Comparison of ENCODE assay signal across 18 mouse cellular contexts in genomic region chr13:69033532-69033931, GRCm38 (mm10). TPM values are rescaled to one million over a fixed set of nuclear protein-coding genes. Genes with fewer than 3 reads are reported as not detected.
DNase-seq lines count a peak whose midpoint lies in the region; ATAC-seq and TF ChIP-seq lines count a peak whose summit lies in the region.
"Had no signal": no experiment of that assay in that cellular context is flagged by ENCODE, and none has a peak within 500 bp of the region (broad histone marks: within the 10 kb centered on the region; RNA-seq: fewer than 3 reads in every experiment).

No protein-coding gene starts in this region.

- 66% methylated on average over 7 of the region's 7 CpGs for whole genome bisulfite sequencing in lung, adult 2 months
- 52% methylated on average over 7 of the region's 7 CpGs for WGBS in lung, postnatal 0 days
- 82% methylated on average over 7 of the region's 7 CpGs for WGBS in cerebellum, adult 2 months

- TF ChIP-seq POLR2A in lung, adult 2 months (IDR thresholded peaks at IDR 0.05; ENCODE audit: borderline replicate concordance, extremely low read depth, low read depth, low read length): no peak
- TF ChIP-seq POLR2A in cerebellum, adult 2 months (IDR thresholded peaks at IDR 0.05; ENCODE audit: borderline replicate concordance, insufficient read depth, low read length): no peak

- no peak overlapping the region for H3K4me3 ChIP-seq in lung, adult 2 months (replicated peaks; ENCODE audit: extremely low read depth, low read depth, low read length)
- H3K4me3 ChIP-seq in lung, postnatal 0 days (ENCODE audit: low read depth, low read length): no peak overlapping the region
- no peak overlapping the region for H3K4me3 ChIP-seq in cerebellum, adult 2 months (replicated peaks; ENCODE audit: insufficient read depth, low read depth, low read length)
- H3K4me3 ChIP-seq: embryonic facial prominence, embryonic 10.5 days; forebrain, embryonic 13.5 days; heart, adult 2 months; hindbrain, embryonic 10.5 days had no signal

- no peaks in the 10 kb centered on the region for H3K4me1 ChIP-seq in lung, adult 2 months (ENCODE audit: control insufficient read depth, insufficient read depth, low read length)
- no peaks in the 10 kb centered on the region for H3K4me1 ChIP-seq in lung, postnatal 0 days (ENCODE audit: insufficient read depth, low read depth, low read length)
- H3K4me1 ChIP-seq in cerebellum, adult 2 months (ENCODE audit: control insufficient read depth, insufficient read depth, low read length): no peaks in the 10 kb centered on the region
- H3K4me1 ChIP-seq: embryonic facial prominence, embryonic 10.5 days; forebrain, embryonic 13.5 days; hindbrain, embryonic 10.5 days had no signal

- H3K4me2 ChIP-seq in lung, postnatal 0 days (replicated peaks; ENCODE audit: low read depth, low read length): no peak overlapping the region
- H3K4me2 ChIP-seq: forebrain, embryonic 13.5 days; heart, embryonic 11.5 days had no signal

- no peak for TF ChIP-seq CTCF in lung, adult 2 months (IDR thresholded peaks at IDR 0.05; ENCODE audit: insufficient read depth, low read length)
- no peak for TF ChIP-seq CTCF in lung, postnatal 0 days (IDR thresholded peaks at IDR 0.05)
- TF ChIP-seq CTCF in cerebellum, adult 2 months (IDR thresholded peaks at IDR 0.05; ENCODE audit: borderline replicate concordance, insufficient read depth, low read depth, low read length): no peak

- no peak overlapping the region for H3K27ac ChIP-seq in lung, postnatal 0 days (ENCODE audit: low read length)
- H3K27ac ChIP-seq in cerebellum, adult 2 months (ENCODE audit: insufficient read depth, low read length): no peak overlapping the region
- H3K27ac ChIP-seq: embryonic facial prominence, embryonic 10.5 days; forebrain, embryonic 13.5 days; heart, adult 2 months; hindbrain, embryonic 10.5 days had no signal

- TF ChIP-seq EP300 in lung, postnatal 0 days (IDR thresholded peaks at IDR 0.05): peak; percentile 91

- H3K27me3 ChIP-seq in lung, postnatal 0 days (replicated peaks; ENCODE audit: insufficient read depth, low read length): no peaks in the 10 kb centered on the region
- no peaks in the 10 kb centered on the region for H3K27me3 ChIP-seq in cerebellum, adult 2 months (ENCODE audit: control insufficient read depth, insufficient read depth, low read length)
- H3K27me3 ChIP-seq: forebrain, embryonic 13.5 days had no signal

- H3K9ac ChIP-seq in lung, postnatal 0 days (replicated peaks; ENCODE audit: low read depth): no peak overlapping the region
- H3K9ac ChIP-seq: forebrain, embryonic 13.5 days; forebrain, postnatal 0 days had no signal

- ATAC-seq in lung, postnatal 0 days: peak; percentile 93
- ATAC-seq: forebrain, embryonic 13.5 days; forebrain, postnatal 0 days had no signal

- no peaks in the 10 kb centered on the region for H3K36me3 ChIP-seq in lung, postnatal 0 days (ENCODE audit: insufficient read depth, low read length)
- H3K36me3 ChIP-seq: embryonic facial prominence, embryonic 10.5 days; hindbrain, embryonic 10.5 days had no signal

- peak; percentile 9 to 25 for DNase-seq in lung, adult 18-20 months
- no peak for DNase-seq in lung, adult 2 months
- peak; percentile 94 for DNase-seq in lung, postnatal 0 days (ENCODE audit: low spot score)
- peak; percentile 15 for DNase-seq in lung, postnatal 36 days
- no peak for DNase-seq in spleen, postnatal 4 days (ENCODE audit: low spot score in 2 of 2)
- no peak for DNase-seq in cerebellum, adult 2 months
- DNase-seq in c-Kit-positive CD71-positive TER-119-positive erythroid progenitor cells, embryonic 14.5 days (ENCODE audit: low spot score): no peak
- DNase-seq: adrenal gland, postnatal 10 days; cerebellum, adult 18-20 months; cerebellum, postnatal 10 days; forebrain, postnatal 0 days; gastrocnemius, postnatal 14 days; heart, adult 2 months had no signal

- no peaks in the 10 kb centered on the region for H3K9me3 ChIP-seq in lung, postnatal 0 days (ENCODE audit: low read length)
- H3K9me3 ChIP-seq: embryonic facial prominence, embryonic 10.5 days; forebrain, embryonic 13.5 days; hindbrain, embryonic 10.5 days had no signal

RNA-seq across cellular contexts. Expression of gene Adcy2, which starts 34.2 kb away (rescaled TPM):
- polyA plus RNA-seq in lung, adult 2 months (2012; rRNA removed): 8.1 and 10.7 TPM in 2 replicates
- polyA plus RNA-seq in lung, postnatal 0 days (2015; fragmentation: Nextera tagmentation; extraction: Ambion mirVana): 12.5 and 14.7 TPM in 2 replicates
- 31.1 and 35.5 TPM in 2 replicates for polyA plus RNA-seq in cerebellum, adult 2 months (2012; rRNA removed)
- polyA plus RNA-seq: C2C12 had no signal

Comparison
In these comparisons a context has a peak if more than half of its experiments do, and no peak if none do; other contexts are left out.
1. DNase-seq: peak in lung, adult 18-20 months (2 of 2), lung, postnatal 0 days (single experiment) and lung, postnatal 36 days (single experiment); none in lung, adult 2 months (single experiment), spleen, postnatal 4 days (0 of 2), cerebellum, adult 2 months (0 of 2) and c-Kit-positive CD71-positive TER-119-positive erythroid progenitor cells, embryonic 14.5 days (single experiment).